Mouse (Mus musculus): ENCODE results near the gene Srrt.
"Not testable (repeated sequence)": the region's sequence is repeated elsewhere in the genome, so short reads cannot be mapped to it uniquely, and the experiment has no call there.

Srrt gene

GRCm38 (mm10) chr5:137297126-137297525 lies 10.3 kb downstream of the Srrt start:
- DNase-seq (ENCODE audit: low read depth, low spot score) = no peak

GRCm38 (mm10) chr5:137295712-137296111 lies 11.8 kb downstream of the Srrt start:
- DNase-seq (ENCODE audit: low read depth, low spot score) = no peak

GRCm38 (mm10) chr5:137295296-137295695 lies 12.2 kb downstream of the Srrt start:
- no peak for DNase-seq (ENCODE audit: low read depth, low spot score)

GRCm38 (mm10) chr5:137294744-137295093 lies 12.8 kb downstream of the Srrt start:
- no peak for DNase-seq (ENCODE audit: low read depth, low spot score)

- DNase-seq (ENCODE audit: low read depth, low spot score) = peak; percentile 98
Measured at GRCm38 (mm10) chr5:137293839-137294743, 13.4 kb downstream of the Srrt start, which contains the start of gene Ufsp1. Ufsp1 (plus strand) TSS chr5:137294629.

GRCm38 (mm10) chr5:137293282-137293681 lies 14.2 kb downstream of the Srrt start:
- DNase-seq (ENCODE audit: low read depth, low spot score) = peak; percentile 91

- no peak for DNase-seq (ENCODE audit: low read depth, low spot score)
Measured at GRCm38 (mm10) chr5:137291381-137291926, 16.0 kb downstream of the Srrt start.

- peak; percentile 65 for DNase-seq (ENCODE audit: low read depth, low spot score)
Measured at GRCm38 (mm10) chr5:137290677-137291076, 16.8 kb downstream of the Srrt start.

GRCm38 (mm10) chr5:137289591-137290365 lies 17.7 kb downstream of the Srrt start:
- DNase-seq (ENCODE audit: low read depth, low spot score) = peak; percentile 33

GRCm38 (mm10) chr5:137288999-137289470 lies 18.4 kb downstream of the Srrt start:
- peak; percentile 84 for DNase-seq (ENCODE audit: low read depth, low spot score)

- DNase-seq (ENCODE audit: low read depth, low spot score) = peak; percentile 78
Measured at GRCm38 (mm10) chr5:137287953-137288743, 19.3 kb downstream of the Srrt start.

GRCm38 (mm10) chr5:137287032-137287952 lies 20.2 kb downstream of the Srrt start, which contains the start of gene Ache:
Ache (plus strand) TSS chr5:137287519.
- peak; percentile 95 for DNase-seq (ENCODE audit: low read depth, low spot score)

- DNase-seq (ENCODE audit: low read depth, low spot score) = peak; percentile 98
Measured at GRCm38 (mm10) chr5:137286655-137287031, 20.8 kb downstream of the Srrt start.

GRCm38 (mm10) chr5:137285986-137286385 lies 21.5 kb downstream of the Srrt start:
- DNase-seq (ENCODE audit: low read depth, low spot score) = no peak

- peak; percentile 62 for DNase-seq (ENCODE audit: low read depth, low spot score)
Measured at GRCm38 (mm10) chr5:137285045-137285444, 22.4 kb downstream of the Srrt start.

- DNase-seq (ENCODE audit: low read depth, low spot score) = not testable (repeated sequence)
Measured at GRCm38 (mm10) chr5:137284411-137284810, 23.1 kb downstream of the Srrt start.

- peak; percentile 63 for DNase-seq (ENCODE audit: low read depth, low spot score)
Measured at GRCm38 (mm10) chr5:137277360-137278342, 29.8 kb downstream of the Srrt start.

- DNase-seq (ENCODE audit: low read depth, low spot score) = no peak
Measured at GRCm38 (mm10) chr5:137268131-137268910, 39.2 kb downstream of the Srrt start.
